Mouse (Mus musculus): ENCODE data around the gene Sept6.
"Not testable (repeated sequence)": the region's sequence is repeated elsewhere in the genome, so short reads cannot be mapped to it uniquely, and the experiment has no call there.

The Sept6 gene

GRCm38 (mm10) chrX:36969501-36969900 lies 22.1 kb downstream of the Sept6 start:
- DNase-seq: no peak

DNA sequence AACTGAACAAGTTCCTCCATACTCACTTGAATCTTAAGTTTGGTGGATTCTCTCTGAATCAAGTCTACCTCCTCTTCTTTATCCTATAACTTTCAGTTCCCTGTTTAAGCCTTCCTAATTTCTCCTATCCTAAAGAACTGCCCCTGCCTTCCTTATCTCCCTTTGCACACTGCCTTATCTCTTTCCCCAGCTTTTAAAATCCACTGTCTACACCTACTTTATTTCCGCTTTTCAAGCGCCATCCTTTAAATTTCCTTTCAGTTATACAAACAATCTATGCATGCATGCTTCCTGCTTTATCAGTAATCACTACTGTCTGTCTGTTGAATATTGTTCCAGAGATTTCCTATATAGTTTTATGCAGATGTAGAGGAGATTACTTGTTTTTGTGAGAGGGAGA lies 34.9 kb downstream of the Sept6 start:
- DNase-seq: no peak

- DNase-seq: no peak
These were observed 50.5 kb downstream of the Sept6 start for GRCm38 (mm10) chrX:36941106-36941505.

GRCm38 (mm10) chrX:36939806-36940413 lies 51.7 kb downstream of the Sept6 start:
- DNase-seq: peak; percentile 10

GRCm38 (mm10) chrX:36935326-36935966 lies 56.1 kb downstream of the Sept6 start:
- no peak for DNase-seq

GRCm38 (mm10) chrX:36930574-36930973 lies 61.0 kb downstream of the Sept6 start:
- DNase-seq: no peak

- DNase-seq: no peak
These were observed 61.9 kb downstream of the Sept6 start for GRCm38 (mm10) chrX:36929694-36930093.

DNA sequence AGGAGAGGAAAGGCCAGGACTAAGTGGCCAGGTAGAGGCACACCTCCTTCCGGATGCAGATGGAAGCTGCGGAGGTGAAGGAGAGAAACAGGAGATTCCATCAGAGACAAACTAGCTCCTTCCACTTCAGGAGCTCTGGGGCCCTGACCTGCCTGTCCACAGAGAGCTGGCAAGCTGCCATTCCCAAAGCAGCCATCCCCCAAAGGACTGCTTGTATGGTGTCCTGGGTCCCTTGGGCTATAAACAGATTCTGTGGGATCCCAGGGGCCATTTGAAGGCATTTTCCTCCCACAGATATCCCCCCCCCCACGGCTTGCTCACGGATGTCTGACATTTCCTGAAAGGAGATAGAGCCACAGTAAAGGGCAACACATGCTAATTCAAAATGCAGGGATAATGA lies 62.8 kb downstream of the Sept6 start:
- DNase-seq: no peak

- no peak for DNase-seq
These were observed 70.2 kb downstream of the Sept6 start for GRCm38 (mm10) chrX:36921346-36921745.

DNA sequence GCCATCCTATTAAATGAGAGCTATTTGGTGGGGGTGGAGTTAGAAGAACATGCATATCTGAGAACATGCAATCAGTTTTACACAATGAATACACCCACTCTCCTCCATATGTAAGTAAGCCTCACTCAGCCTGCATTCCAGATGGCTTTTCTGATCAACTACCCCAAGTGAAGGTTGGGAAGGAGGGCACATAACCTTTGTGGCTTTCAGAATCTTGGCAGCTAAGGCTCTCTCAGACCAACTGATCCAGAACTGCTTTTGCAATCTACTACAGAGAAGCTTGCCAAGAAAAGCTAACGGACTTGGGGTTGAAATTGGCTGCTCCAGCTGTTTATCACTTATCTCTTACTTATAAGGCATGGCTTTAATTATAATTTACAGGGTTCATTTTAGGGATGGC lies 73.8 kb downstream of the Sept6 start:
- no peak for DNase-seq

DNA sequence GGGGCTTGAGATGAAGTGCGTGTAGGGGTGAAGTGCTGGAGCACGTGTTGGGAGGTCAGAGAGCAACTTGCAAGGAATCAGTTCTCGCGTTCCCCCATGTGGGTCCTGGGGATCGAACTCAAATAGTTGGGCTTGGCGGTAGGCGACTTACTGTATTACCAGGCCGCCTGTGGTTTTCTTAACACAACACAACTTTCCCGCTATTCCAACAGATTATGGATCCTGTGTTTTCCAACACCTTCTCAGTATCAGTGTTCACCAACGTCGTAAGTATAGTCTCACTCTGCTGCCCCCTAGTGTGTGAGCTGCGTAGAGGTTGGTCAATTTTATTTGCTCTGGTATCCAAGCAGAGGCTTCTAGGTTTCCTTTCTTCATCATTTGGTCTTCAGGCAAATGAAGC lies 80.3 kb downstream of the Sept6 start:
- peak; percentile 17 for DNase-seq

- no peak for DNase-seq
These were observed 85.1 kb downstream of the Sept6 start for GRCm38 (mm10) chrX:36906539-36906938.

GRCm38 (mm10) chrX:36903115-36903768 lies 88.4 kb downstream of the Sept6 start:
- DNase-seq: peak; percentile 93

GRCm38 (mm10) chrX:36902321-36903114 lies 89.1 kb downstream of the Sept6 start, which contains the start of gene Nkrf:
Gene Nkrf (minus strand): TSS chrX:36902899.
- DNase-seq: peak; percentile 45

GRCm38 (mm10) chrX:36901655-36902054 lies 89.9 kb downstream of the Sept6 start:
- DNase-seq: no peak

- DNase-seq: not testable (repeated sequence)
These were observed 92.7 kb downstream of the Sept6 start for GRCm38 (mm10) chrX:36898931-36899330.

DNA sequence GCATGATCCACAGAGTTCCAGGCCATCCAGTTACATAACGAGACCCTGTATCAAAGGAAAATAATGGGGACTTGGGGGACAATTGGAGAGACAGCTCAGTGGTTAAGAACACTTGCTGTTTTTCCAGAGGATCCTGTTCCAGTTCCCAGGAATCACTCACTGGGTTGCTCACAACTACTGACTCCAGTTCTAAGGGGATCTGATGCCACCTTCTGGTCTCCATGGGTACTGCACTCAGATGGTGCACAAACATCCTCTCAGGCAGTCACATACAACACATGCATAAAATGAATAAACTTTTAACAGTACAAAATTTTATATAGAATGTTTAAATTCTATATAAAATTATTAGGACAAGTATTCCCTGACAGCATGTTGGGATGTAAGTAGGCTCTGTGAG lies 106.9 kb downstream of the Sept6 start:
- DNase-seq: no peak

GRCm38 (mm10) chrX:36874704-36875128 lies 116.9 kb downstream of the Sept6 start:
- DNase-seq: peak; percentile 8

DNA sequence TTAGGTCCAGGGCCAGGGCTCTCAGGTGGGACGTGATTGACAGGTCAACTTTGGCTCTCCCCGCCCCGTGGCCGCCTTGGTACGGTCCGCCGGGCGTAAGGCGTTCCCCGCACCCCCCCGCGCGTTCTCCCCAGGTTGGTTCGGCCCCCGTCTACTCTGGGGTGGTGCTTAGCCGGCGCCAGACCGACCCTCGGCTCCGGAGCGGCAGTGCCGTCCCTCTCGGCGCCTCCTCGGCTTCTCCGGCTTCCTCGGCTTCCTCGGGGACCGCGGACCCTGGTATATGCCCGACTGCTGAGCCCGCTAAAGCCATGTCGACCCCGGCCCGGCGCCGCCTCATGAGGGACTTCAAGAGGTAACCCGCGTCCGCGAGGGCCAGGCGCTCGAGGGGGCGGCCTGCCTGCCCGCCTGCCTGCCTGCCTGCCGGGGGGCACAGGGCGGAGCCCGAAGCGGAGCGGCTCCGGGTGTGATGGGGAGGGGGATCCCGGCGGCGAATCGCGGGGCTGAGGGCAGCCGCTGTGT lies 117.4 kb downstream of the Sept6 start:
- peak; percentile 85 for DNase-seq

GRCm38 (mm10) chrX:36873765-36874164 lies 117.8 kb downstream of the Sept6 start, which contains the start of the genes Ube2a and C330007P06Rik:
Gene Ube2a (plus strand): TSS chrX:36873900.
Gene C330007P06Rik (minus strand): TSS chrX:36874111.
- DNase-seq: no peak

DNA sequence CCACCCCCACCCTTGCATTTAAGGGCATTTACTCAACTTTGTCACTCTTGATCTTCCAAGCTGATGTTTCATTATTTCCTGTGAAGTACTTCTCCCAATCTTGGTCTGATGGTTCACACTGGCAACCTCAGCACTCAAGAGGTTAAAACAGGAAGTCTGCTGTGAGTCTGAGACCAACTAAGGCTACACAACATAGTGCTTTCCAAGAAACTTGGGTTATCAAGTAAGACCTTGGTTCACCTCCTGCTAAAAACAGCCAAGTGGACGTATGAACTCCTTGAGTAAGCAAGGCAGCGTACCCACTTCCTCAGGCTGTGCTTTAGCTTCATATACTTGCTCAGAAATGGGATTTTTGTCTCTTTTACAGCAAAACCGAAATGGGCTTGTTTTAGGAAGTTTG lies 121.2 kb downstream of the Sept6 start:
- no peak for DNase-seq

DNA sequence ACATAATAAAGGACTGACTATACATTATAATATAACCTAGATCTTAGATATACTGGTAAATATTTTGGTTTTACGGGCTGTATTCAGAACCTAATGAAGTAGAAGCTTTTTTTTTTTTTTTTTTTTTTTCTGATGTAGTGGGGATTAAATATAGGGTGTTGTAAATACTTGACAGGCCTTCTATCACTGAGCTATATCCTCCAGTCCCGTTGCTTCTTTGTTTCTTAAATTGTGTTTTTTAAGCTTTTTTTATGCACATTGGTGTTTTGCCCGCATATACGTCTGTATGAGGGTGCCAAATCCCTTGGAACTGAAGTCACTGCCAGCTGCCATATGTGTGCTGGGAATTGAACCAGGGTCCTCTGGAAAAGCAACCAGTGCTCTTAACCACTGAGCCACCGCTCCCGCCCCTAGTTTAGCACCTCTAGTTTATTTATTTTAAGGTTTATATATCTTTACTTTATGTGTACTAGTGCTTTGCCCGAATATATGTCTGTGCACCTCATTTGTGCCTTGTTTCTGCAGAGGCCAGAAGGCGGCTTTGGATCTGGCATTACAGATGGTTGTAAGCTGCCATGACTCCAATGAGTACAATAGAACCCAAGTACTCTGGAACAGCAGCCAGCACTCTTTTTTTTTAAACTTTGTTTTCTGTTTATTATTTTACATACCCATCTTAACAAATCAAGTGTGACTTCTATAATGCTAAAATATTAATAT lies 126.8 kb downstream of the Sept6 start:
- DNase-seq: peak; percentile 6
